Mouse (Mus musculus) megakaryocyte progenitor cell, adult 5-6 weeks (primary cell): ENCODE measurements at regions not wholly inside any gene's neighbourhood (a gene's known extent, or its start where the extent isn't known, plus 50 kb on each side); places are given as distances from the start of the nearest gene placed in this dataset.

Experiments used
- ATAC-seq: replicated peaks from 2 replicates; pipeline ENCODE4 v1.8.0; 2016; ENCODE audit warnings: mild to moderate bottlenecking, moderate TSS enrichment, inconsistent platforms; ENCODE audit not compliant: poor library complexity

DNA sequence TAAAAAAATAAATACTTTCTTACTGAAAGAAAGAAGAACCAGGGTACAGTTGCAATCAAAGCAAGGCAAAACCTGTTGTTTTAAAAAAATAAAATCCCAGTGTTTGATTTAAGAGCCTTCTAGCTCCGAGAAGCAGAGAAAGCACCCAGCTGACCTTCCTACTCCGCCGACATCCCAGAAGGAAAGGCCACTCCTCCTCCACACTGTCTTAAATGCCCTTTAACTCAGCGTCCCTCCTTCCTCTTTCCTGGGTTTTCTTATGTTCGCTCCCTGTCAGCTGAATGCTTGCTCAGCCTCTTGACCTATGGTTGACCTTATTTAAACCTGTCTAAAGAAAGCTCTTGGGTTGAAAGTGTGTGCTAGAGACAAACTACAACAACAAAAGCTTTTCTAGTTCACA is 79.1 kb downstream of the Sptssa start:
- ATAC-seq, result no peak

DNA sequence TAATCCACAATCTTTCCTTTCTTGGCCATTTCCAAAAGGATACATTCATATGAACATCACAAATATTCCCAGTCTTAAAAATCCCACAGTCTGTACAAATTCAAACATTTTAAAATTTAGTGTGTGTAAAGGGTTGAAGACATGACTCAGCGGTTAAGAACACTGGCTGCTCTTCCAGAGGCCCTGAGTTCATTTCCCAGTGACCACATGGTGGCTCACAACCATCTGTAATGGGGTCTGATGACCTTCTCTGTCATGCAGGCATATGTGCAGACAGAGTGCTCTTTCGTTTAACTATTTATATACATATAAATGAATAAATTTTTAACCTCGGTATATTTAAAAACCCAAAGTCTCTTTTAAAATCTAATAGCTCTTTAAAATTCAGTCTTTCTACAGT is 79.6 kb downstream of the Sptssa start:
- ATAC-seq, result no peak

DNA sequence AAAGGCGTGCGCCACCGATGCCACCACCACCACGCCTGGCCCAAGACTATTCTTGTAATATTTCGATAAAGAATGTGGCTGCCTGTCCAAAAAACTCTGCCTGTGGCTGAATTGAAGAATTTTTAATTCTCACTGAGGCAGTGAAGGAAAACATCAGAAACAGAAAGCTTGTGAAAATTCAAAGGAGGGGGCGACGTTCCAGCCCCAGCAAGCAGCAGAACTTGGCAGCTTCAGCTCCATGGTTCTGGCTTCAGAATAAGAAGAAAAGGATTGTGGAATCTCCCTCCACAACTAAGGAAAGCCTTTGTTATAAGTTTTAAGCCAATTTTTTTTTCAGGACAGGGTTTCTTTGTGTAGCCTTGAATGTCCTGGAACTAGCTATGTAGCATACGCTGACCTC is 83.5 kb downstream of the Sptssa start:
- no peak for ATAC-seq

DNA sequence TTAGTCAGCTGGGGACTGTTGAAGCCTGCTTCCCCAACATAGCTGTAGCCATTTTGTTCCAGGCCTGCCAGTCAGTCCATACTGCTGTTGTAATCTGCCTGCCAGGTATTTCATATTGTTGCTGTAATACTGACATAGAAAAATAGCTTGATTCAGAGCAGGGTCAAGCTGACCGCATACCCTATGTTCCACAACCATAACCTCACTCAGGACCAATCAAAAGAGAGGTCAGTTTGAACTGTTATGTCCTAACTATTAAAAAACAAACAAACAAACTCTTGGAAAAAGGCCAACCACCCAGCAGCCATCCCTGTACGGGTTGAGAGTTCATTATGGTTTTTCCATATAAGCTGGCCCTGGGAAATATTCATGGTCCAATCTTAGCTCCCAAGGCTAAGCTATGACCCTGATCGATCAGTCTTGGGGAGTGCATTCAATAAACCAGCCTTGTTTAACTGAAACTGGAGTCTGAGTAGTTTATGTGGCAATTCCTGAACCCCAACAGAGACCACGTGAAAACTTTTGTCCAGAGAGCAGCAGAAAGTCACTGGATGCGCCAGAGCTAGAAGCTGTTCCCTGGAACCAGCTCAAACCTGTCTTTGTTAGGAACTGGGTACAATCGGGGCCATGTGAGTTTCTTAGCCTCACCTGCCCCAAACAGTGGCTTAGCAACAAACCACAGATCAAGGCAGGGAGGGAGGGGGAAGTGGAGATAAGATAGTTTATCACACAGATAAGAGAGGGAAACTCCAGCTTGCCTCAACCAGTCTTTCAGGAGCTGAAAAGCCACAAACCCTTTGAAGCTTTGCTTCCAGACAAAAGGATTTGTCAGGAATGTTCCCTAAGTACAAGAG is 88.1 kb downstream of the Sptssa start:
- ATAC-seq, result no peak

DNA sequence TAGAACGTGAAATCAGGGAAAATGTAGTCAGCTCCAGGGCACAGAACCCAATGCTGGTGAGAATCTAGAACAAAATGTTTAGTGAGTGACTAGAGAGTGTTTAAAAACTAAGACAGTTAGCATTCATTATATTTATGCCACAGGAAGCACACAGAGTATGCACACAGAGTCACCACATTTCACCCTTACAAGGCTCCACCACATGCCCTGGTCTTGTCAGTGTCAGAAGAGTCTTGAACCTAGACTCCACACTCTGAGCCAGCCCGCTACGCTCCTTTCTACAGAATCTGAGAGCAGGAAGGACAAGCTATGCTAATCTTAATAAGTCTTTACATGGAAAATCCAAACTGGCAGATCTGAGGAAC is 89.0 kb downstream of the Sptssa start:
- ATAC-seq, result no peak

DNA sequence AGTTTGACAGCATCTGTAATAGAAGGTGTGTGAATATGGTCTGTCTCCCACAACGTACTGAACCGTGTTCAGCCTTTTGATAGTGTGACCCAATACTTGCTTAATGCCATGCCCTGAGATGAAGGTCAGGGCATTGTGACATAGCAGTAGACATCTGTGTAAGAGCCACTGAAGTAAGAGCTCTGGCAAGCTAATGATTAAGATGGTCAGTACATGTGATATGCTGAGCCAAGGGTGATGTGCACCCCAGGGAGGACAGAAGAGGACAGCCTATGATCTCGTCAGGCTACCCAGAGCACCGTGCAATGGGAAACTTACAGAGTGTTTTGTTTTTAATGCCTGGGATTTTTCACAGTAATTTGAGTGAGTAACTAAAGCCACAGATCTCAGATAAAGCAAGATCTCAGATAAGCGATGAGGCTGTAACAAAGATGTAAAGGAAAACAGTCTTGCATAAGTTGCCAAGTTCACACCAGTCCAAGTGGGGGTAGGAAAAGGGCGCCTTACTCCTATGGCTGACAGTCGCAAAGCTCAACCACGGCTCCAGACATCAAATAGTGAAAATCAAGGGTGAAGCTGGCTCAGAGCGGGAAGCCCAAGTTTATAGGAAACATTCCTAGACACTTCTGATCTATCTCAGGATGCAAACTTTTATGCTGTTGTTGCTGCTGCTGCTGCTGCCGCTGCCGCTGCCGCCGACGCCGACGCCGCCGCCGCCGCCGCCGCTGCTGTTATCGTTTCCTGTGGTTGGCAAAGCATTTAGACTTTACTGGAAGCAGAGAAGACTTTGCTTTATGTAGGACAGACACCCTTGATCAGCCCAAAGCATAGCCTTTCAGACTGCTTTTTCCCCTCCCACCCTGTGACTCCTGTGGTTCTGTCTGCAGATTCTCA is 89.6 kb downstream of the Sptssa start:
- peak; percentile 87 for ATAC-seq

DNA sequence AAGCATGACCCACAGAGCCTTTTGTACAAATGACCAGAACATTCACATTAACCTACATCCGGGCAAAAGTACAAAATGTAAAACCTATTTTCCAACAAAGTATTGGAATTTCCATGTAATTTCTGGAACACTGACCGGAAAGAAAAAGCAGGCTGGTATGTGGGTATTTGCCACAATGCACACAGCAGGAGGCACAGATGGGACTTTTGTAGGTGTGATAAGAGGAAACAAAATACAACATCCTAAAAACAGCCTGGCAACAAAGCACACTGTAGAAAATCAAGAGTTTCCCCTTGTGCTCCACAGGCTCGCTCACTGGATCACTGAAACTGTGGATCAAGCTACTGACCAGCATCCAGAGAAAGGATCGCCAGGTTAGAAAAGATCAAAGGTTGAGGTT is 94.4 kb downstream of the Sptssa start:
- no peak for ATAC-seq

DNA sequence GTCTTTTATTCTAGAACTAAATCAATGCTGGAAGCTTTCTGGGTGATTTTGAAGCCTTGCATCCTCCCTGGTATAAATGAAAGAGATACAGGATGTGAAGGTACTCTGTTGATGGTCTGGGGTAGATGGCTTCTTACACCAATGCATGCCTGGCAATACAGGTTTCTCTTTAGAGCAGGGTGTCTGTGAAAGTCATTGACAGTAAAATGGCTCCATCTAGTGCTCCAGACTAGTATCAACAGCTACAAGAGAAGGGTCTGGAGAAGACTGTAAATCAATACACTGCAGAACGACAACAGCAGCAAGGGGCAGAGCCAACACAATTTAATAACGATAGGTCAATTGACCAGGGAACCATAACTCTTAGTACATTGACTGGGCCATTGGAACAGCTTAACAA is 98.3 kb downstream of the Sptssa start:
- peak; percentile 78 for ATAC-seq

DNA sequence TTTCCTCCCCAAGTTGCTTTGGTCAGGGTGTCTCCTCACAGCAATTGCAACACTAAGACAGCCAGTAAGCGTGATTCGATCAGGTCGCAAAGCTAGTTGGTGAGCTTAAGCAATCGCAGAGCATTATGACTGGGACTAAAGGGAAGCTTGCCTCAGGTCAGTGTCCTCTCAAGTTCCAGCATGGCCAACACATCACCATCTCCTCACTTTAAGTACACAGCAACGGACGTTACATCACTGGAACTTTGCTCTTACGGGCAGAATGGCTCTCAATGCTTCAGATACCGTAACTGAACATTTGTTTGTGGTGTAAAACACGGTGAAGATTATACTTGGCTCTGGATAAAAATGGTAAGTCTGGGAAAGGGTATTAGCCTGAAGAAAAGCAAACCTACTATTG is 106.7 kb downstream of the Sptssa start:
- ATAC-seq, result no peak

DNA sequence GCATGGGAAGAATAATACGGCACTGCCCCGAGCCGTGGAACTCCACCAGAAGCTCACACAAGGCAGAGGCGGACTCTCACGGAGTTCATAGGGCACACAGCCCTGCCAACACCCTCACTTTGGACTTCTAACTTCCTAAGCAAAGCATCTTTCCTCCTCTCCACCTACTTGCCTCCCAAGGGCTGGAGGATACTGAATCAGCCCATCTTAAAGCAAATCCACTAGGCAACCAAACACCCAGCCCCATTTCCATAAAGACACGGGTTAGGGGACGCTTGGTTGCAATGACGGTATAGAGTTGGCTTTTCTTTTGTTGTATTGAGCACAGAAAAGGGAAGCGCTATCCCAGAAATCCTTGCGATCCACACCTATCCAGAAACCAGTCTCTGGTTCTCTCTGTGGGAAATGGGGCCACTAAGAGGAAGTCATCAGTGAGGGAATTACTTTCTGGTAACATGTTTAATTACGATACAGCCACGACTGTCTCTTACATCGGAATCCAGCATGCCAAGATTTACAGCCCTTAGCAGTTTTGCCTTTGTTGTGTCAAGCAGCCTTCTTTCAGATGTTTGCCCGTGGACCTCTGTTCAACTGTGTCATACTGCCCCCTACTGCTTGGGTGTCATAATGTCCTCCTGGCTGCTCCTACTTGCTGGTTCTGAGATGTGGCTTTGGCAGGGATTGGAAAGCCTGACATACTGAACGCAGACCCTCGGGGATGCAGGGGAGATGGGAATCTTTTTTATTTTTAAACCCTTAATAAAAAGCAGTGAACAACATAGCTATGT is 110.4 kb downstream of the Sptssa start:
- peak; percentile 87 for ATAC-seq

DNA sequence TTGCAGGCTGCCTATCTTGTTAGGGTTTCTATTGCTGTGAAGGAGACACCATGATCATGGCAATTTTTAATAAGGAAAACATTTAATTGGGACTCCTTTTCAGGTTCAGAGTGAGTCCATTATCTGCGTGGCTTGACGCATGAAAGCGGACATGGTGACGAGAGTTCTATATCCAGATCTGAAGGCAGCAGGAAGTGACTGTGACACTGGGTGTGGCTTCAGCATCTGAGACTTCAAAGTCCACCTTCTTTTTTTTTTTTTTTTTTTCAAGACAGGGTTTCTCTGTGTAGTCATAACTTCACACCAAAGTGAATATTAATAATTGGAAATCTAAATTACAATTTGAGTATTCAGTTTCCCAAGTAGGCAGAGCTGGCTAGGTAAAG is 118.1 kb downstream of the Sptssa start:
- ATAC-seq, result no peak

DNA sequence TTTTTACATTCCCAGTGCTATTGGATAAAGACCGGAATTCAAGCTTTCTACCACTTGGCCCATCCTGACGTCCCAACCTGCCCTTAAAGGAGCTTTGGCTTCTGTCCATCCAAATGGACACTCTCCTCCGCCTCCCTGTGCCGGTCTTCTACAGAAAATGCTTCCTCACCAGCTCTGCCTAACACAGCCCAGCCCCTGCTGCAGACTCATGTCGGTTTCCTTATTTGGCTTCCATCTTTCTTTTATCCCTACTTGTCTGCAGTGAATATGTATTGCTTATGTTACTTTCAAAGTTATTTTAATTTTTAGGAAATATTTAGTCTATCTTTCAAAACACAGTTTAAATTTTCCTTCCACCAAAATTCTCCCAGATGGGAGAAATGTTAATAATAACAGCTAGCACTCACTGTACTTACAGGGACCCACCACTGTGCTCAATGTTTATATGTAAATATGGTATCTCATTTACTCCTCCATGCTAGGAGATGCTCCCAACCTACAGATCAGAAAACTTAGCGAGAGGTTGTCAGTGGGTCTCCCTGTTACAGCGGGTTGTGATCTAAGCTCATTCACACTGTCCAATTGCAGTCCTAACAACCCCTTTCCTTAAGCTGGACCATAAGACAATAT is 118.6 kb downstream of the Sptssa start:
- no peak for ATAC-seq

DNA sequence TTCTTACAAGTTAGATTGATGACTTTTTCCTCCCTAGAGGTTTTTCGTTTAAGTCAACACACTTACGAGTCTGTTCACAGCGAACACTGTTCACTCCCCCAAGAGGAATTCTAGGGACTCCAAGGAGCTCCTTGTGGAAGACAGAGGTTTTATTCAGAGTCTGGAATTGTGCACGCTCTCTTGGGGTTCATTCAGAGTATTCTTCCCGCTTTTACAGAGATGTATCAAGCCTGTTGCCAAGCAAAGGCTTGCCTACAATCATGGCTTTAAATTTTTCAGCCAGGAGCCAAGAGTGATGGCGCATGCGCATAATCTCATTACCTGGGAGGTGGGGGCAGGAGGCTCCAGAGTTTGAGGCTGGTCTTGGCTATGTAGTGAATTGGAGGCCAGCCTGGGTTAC is 119.4 kb downstream of the Sptssa start:
- ATAC-seq, result no peak

DNA sequence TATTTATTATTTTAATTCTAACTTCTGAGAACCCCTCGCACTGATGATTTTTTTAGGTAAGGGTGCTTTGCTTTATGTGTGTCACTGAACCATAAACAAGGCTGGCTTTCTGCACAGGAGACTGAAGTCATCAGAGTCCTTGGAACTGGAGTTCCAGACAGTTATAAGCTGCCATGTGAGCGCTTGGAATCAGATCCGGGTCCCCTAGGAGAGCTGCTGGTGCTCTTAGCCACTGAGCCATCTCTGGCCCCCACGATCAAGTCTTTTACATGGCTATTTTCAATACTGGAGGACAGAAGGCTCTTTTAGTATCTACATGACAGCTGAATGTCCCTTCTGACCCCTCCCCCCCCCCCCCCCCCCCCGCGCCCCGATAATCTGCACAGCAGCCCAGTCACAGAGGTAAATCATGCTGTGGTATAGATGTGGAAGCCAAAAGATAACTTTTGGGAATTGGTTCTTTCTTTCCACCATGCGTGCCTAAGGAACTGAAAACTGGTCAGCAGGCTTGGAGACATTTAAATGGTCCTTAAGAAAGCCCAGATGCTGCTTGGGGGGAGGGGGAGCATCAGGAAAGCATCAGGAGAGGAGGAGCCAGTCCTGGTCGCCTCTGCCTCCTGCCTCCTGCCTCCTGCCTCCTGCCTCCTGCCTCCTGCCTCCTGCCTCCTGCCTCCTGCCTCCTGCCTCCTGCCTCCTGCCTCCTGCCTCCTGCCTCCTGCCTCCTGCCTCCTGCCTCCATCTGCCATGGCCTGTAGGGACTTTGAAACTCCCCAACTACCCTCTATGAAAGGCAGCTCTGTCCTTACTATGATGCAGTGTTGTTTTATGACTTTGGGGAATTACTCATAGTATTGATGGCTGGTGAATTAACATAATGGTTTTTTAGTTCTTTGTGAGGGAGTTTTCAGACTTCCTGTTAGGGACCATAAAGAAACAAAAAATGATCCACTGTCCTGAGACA is 120.5 kb downstream of the Sptssa start:
- no peak for ATAC-seq

DNA sequence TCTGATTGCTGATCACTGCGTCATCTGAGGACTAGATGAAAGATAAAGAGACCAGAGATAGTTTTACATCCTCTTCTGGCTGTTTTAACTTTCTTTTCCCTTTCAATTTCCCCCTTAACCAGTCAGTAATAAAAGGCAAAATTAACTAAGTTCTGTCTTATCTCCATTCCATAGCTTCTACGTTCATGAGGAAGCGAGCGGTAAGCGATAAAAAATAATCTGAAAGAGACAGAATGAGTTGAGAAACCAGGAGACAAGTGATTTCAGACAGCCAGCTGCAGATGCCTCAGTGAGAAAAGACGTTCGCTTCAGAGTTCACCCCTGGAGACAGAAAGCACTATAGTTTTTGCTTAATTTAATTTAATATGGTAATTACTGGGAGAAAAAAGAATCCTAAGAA is 121.5 kb downstream of the Sptssa start:
- ATAC-seq, result no peak

DNA sequence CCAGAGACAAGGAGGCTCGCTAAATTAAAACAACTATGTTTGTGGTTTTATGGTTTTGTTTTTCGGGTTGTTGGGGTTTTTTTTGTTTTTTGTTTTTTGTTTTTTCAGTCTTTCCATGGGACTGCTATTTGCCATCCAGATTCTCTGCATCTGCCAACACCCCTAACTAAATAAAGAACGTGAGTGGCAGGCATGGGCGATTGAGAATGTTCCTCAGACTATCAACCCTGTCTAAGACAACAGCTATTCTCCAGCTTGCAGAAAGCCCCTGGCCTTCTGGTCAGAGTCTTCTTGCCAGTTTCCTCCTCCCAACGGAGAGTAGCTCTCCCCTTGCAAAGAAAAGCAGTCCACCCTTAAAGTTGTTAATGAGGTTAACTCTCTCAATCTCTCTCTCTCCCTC is 123.2 kb downstream of the Sptssa start:
- ATAC-seq, result no peak

DNA sequence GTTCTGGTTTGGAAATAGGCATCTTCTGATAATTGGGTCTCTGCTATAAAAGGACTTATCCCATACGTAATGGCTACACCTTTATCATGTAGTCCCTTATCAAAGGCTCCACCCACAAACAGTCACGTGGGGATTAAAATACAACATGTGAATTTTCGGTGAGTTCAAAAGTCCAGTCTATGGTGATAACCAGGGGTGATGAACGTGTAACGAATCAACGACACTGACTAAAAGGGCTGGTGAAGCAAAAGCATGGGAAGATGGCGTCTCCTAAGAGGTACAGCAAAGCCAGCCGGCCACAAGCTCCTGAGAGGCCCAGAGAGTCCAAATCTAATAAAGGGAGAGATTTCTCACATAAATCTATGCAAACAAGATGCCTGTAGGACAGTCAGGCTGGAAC is 124.3 kb downstream of the Sptssa start:
- ATAC-seq, result no peak

DNA sequence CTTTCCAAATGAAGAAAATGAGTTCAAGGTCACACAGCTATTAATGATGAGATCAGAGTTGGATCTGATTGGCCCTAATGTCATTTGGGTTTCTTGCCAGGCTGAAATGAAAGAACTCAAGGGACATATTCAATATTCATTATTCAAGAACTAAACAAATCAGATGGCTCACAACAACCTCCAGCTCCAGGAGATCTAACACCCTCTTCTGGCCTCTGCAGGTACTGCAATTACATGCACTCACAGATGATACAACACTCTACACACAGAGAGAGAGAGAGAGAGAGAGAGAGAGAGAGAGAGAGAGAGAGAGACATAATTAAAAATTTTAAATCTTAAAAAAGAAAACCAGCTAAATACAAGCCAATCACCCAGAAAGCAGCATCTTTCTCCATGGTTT is 128.3 kb downstream of the Sptssa start:
- ATAC-seq, result 0 out of 2 replicates have a peak, but pooled peaks have one; percentile 31

DNA sequence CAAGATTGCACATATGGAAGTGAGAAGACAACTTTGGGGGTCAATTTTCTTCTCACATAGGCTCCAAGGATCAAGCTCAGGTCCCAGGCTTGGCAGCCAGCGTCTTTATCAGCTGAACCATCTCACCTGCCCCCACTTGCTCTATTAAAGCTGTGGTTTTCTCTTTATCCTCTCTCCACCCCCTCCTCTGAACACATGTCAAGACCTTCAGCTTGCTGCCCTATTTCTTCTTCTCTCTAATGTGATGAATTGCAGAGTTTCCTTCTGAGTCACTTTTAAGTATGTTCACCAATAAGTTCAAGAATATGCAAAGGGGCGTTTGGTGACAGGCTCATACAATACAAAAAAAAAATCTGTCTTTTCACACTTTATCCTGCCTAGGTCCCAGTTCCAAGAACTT is 128.8 kb downstream of the Sptssa start:
- ATAC-seq, result no peak

DNA sequence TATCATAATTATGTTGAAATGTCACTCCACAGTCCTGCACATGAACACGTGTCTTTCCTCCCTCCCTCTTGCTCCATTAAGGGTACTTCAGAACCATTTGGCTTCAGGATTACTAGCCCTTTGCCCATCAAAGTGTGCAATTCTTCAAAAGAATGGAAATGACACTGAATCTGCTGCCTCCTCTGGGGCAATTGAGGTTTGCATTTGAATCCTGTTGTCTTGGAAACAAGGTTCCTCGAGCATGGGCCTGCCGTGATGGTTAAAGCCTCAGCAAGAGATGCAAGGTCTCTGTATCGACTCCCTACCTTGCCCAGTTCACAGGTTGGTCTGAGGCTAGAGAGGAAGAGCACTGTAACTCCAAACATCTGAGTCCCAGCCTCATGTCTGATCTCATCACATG is 136.0 kb downstream of the Sptssa start:
- ATAC-seq, result no peak
